Mouse (Mus musculus): ENCODE results near the gene Ptgdr2. TPM values are rescaled to one million over a fixed set of nuclear protein-coding genes. Genes with fewer than 3 reads are reported as not detected.

Gene Ptgdr2
- 0.07 and 0.08 TPM in 2 replicates for polyA plus RNA-seq (2015; fragmentation: Nextera tagmentation; extraction: Ambion mirVana)

DNA sequence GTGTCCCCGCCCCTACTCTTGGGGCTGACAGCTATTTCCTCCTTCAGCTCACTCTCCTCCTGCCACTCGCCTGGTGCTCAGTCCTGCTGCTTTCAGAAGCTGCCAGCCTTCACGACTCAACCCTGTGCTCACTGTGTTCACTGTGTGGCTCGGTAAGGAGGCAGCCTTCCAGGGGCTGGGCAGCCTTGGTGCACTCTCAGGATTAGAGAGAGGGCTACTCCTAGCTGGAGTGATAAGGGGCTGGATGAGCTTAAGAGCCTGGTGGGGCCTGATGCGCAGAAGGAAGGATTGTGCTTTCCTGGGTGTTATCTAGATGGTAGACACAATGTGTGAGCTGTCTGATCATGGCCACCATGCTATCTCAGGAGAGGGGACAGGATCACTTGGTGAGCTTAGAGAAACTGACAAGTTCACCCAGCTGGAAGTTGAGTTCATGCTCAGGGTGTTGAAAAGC, at the start of gene Ptgdr2:
Ptgdr2 (plus strand) TSS at position 51 of the 454 bp plus-strand sequence.
- no peaks in the 10 kb centered on the region for H3K27me3 ChIP-seq
- peaks cover 6% of the 10 kb centered on the region; the same call in 1 of the 2 replicates for H3K36me3 ChIP-seq
- H3K4me3 ChIP-seq (replicated peaks), result no peak within 1 kb of the TSS
- no peak within 1 kb of the TSS for H3K27ac ChIP-seq (replicated peaks)
- H3K9me3 ChIP-seq (replicated peaks), result no peaks in the 10 kb centered on the region
- no peak within 1 kb of the TSS for H3K4me2 ChIP-seq (replicated peaks)
- peaks cover 13% of the 10 kb centered on the region for H3K4me1 ChIP-seq
- no peak for ATAC-seq (ENCODE audit: insufficient number of reproducible peaks, low FRiP score, low TSS enrichment, low read depth)
- WGBS, result 52% methylated on average over 5 of the region's 5 CpGs
- H3K9ac ChIP-seq, result no peak within 1 kb of the TSS

DNA sequence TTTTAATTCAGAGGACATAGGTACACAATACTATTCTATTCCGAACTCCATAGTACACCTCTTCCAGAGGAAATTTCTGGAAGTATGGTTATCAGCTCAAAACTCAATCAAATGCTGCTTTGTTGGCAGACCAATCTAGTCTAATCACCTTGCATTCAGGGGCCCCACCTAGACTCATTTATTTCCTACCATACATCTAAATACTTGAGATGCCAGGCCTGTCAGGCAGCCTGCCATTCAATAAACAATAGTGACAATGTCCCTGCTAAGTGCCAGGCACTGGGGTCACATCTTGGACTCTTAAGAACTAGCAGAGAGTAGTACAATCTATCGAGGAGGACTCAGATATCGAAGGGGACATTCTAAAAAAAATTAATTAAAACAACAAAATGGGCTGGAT, 44.8 kb upstream of the Ptgdr2 start:
- H3K27me3 ChIP-seq, result no peaks in the 10 kb centered on the region
- H3K4me1 ChIP-seq, result peaks cover 12% of the 10 kb centered on the region
- H3K4me2 ChIP-seq (replicated peaks), result no peak overlapping the region
- no peak overlapping the region for H3K4me3 ChIP-seq (replicated peaks)
- no peaks in the 10 kb centered on the region; the same call in 1 of the 2 replicates for H3K36me3 ChIP-seq
- H3K9ac ChIP-seq, result no peak overlapping the region
- H3K27ac ChIP-seq (replicated peaks), result no peak overlapping the region
- 90% methylated on average over 3 of the region's 3 CpGs for WGBS
- no peak for ATAC-seq (ENCODE audit: insufficient number of reproducible peaks, low FRiP score, low TSS enrichment, low read depth)
- no peaks in the 10 kb centered on the region for H3K9me3 ChIP-seq (replicated peaks)

DNA sequence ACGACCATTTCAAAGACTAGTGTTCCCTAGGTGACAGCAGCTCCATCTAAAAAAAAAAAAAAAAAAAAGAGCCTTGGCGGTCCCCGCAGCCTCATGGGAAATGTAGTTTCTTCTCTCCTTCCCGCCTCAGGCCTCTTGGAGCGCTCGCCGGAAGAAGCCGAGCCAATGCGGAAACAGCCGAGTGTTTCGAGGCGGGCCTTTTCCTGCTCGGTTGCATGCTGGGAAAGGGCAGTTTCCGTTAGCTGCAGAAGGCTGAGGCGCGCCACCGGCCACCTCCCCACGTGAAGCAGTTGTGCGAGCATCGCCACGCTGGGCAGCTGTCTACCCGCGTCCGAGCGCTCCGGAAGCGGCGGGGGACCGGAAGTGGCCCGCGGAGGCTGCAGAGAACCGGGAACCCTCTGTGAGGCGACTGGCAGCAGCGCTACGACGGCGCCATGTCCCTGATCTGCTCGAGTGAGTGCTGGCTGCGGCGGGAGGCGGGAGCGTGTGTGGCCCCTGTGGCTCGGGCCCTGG, 41.9 kb upstream of the Ptgdr2 start, which contains the start of gene Prpf19:
Prpf19 (plus strand) TSS at position 216 of the 513 bp plus-strand sequence.
- peak within 1 kb of the TSS; percentile 66 for H3K4me2 ChIP-seq (replicated peaks)
- H3K27me3 ChIP-seq, result no peaks in the 10 kb centered on the region
- H3K9me3 ChIP-seq (replicated peaks), result no peaks in the 10 kb centered on the region
- peak within 1 kb of the TSS; percentile 95 for H3K27ac ChIP-seq (replicated peaks)
- peaks cover 12% of the 10 kb centered on the region for H3K4me1 ChIP-seq
- WGBS, result under 1% methylated on average over 43 of the region's 43 CpGs
- ATAC-seq (ENCODE audit: insufficient number of reproducible peaks, low FRiP score, low TSS enrichment, low read depth), result peak; percentile 93
- peak within 1 kb of the TSS; percentile 90 for H3K9ac ChIP-seq
- peaks cover 24% of the 10 kb centered on the region for H3K36me3 ChIP-seq
- H3K4me3 ChIP-seq (replicated peaks), result peak within 1 kb of the TSS; percentile 95

DNA sequence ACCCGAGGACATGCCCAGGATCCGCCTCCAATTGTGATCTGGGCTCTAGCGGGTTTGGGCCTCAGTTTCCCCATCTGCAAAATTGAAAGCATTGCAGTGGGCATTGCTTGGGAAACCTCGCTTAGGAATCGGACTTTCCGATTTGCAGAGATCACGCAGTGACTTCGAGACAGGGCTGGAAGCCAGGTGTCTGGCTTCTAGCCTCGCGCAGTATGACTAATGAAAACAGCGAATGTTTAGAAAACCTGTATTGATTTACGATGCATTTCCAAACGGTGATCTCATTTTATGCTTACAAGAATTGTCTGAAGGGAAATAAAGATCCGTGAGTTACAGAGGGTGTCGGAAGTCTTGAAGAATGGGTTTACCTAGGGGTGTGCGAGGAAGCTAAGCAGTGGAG, 41.3 kb upstream of the Ptgdr2 start:
- H3K27me3 ChIP-seq, result no peaks in the 10 kb centered on the region
- H3K4me2 ChIP-seq (replicated peaks), result peak overlapping the region; percentile 66
- peaks cover 12% of the 10 kb centered on the region for H3K4me1 ChIP-seq
- H3K9me3 ChIP-seq (replicated peaks), result no peaks in the 10 kb centered on the region
- H3K27ac ChIP-seq (replicated peaks), result peak overlapping the region; percentile 95
- 1% methylated on average over 16 of the region's 16 CpGs for WGBS
- H3K4me3 ChIP-seq (replicated peaks), result peak overlapping the region; percentile 95
- H3K36me3 ChIP-seq, result peaks cover 30% of the 10 kb centered on the region
- no peak for ATAC-seq (ENCODE audit: insufficient number of reproducible peaks, low FRiP score, low TSS enrichment, low read depth)
- H3K9ac ChIP-seq, result peak overlapping the region; percentile 90

DNA sequence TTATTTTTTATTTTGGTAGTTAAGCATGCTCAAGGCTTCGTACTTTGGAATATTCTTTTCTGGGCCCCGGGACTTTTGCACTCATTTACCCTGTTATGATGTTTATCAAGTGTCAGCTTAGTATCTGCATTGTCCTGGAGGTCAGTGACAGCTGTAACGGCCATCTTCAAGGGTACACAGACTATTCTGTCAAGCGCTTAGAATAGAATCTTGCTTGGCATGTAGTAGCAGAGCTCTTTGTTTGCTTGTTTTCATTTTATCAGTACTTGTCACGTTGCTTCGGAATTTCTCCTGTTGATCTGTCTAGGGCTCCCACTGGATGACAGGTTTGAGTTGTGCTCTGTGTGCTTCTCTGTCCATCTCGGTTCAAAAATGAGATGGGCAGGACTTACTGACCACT, 40.1 kb upstream of the Ptgdr2 start:
- peak overlapping the region; percentile 95; the same call in 1 of the 2 replicates for H3K4me3 ChIP-seq (replicated peaks)
- peaks cover 12% of the 10 kb centered on the region for H3K4me1 ChIP-seq
- 82% methylated on average over 7 of the region's 7 CpGs for WGBS
- no peaks in the 10 kb centered on the region for H3K27me3 ChIP-seq
- peaks cover 41% of the 10 kb centered on the region for H3K36me3 ChIP-seq
- peak overlapping the region; percentile 66; the same call in 1 of the 2 replicates for H3K4me2 ChIP-seq (replicated peaks)
- H3K9ac ChIP-seq, result peak overlapping the region; percentile 90; the same call in 1 of the 2 replicates
- no peak overlapping the region for H3K27ac ChIP-seq (replicated peaks)
- H3K9me3 ChIP-seq (replicated peaks), result no peaks in the 10 kb centered on the region
- ATAC-seq (ENCODE audit: insufficient number of reproducible peaks, low FRiP score, low TSS enrichment, low read depth), result no peak

DNA sequence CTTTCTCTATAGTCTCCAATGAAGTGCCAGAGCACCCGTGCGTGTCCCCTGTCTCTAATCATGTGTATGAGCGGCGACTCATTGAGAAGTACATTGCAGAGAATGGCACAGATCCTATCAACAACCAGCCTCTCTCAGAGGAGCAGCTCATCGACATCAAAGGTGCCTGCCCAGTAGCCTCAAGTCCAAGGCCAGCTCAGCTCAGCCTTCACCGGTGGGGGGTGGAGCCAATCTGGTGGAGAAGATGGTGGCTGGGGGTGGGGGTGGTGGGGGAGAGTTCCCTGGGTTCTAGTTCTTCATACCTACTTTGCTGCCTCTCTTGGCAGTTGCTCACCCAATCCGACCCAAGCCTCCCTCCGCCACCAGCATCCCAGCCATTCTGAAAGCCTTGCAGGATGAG, 39.5 kb upstream of the Ptgdr2 start:
- no peak overlapping the region for H3K4me3 ChIP-seq (replicated peaks)
- peaks cover 12% of the 10 kb centered on the region for H3K4me1 ChIP-seq
- H3K27ac ChIP-seq (replicated peaks), result no peak overlapping the region
- no peak overlapping the region for H3K4me2 ChIP-seq (replicated peaks)
- ATAC-seq (ENCODE audit: insufficient number of reproducible peaks, low FRiP score, low TSS enrichment, low read depth), result no peak
- WGBS, result 82% methylated on average over 8 of the region's 8 CpGs
- H3K27me3 ChIP-seq, result no peaks in the 10 kb centered on the region
- no peak overlapping the region for H3K9ac ChIP-seq
- no peaks in the 10 kb centered on the region for H3K9me3 ChIP-seq (replicated peaks)
- peaks cover 48% of the 10 kb centered on the region for H3K36me3 ChIP-seq

DNA sequence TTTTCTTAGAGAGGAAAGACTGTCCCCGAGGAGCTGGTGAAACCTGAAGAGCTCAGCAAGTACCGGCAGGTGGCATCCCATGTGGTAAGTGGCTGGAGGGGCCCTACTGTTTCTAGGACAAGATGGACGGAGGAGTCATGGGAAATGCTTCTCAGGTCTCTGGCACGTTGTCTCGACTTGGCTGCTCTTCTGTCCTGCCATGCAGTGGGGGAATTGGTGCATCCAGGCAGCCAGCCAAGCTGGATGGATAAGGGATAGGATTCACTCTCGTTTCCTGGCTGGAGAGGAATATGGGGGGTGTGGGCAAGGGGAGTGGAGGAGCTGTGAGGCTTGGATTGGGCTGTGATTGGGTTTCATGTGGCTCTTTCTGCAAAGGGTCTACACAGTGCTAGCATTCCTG, 36.6 kb upstream of the Ptgdr2 start:
- H3K9me3 ChIP-seq (replicated peaks), result no peaks in the 10 kb centered on the region
- H3K27ac ChIP-seq (replicated peaks), result no peak overlapping the region
- no peak overlapping the region for H3K4me3 ChIP-seq (replicated peaks)
- H3K27me3 ChIP-seq, result no peaks in the 10 kb centered on the region
- H3K9ac ChIP-seq, result no peak overlapping the region
- peaks cover 75% of the 10 kb centered on the region for H3K36me3 ChIP-seq
- peaks cover 18% of the 10 kb centered on the region for H3K4me1 ChIP-seq
- no peak for ATAC-seq (ENCODE audit: insufficient number of reproducible peaks, low FRiP score, low TSS enrichment, low read depth)
- 76% methylated on average over 6 of the region's 6 CpGs for WGBS
- H3K4me2 ChIP-seq (replicated peaks), result no peak overlapping the region

DNA sequence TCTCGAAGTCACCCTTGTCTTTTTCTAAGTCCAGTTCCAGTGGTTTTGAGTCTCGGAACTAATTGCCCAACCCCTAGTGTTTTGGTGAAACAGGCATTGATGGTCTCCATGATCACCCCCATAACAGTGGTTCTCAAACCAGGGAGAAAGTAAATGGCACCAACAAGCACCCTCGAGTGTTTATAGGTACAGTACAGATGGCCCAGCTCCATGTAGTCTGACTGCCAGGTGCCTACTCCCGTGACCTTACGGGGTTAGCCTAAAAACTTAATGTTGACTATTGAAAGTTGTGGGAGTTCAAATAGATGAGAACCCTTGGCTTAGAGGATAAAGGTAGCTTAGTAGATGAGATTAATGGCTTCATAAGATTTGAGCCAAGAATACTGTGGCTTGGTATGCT, 35.9 kb upstream of the Ptgdr2 start:
- H3K36me3 ChIP-seq, result peaks cover 82% of the 10 kb centered on the region
- peaks cover 16% of the 10 kb centered on the region for H3K4me1 ChIP-seq
- H3K9me3 ChIP-seq (replicated peaks), result no peaks in the 10 kb centered on the region
- 94% methylated on average over 5 of the region's 5 CpGs for WGBS
- H3K9ac ChIP-seq, result no peak overlapping the region
- no peak for ATAC-seq (ENCODE audit: insufficient number of reproducible peaks, low FRiP score, low TSS enrichment, low read depth)
- H3K27ac ChIP-seq (replicated peaks), result no peak overlapping the region
- no peaks in the 10 kb centered on the region for H3K27me3 ChIP-seq
- no peak overlapping the region for H3K4me2 ChIP-seq (replicated peaks)
- no peak overlapping the region for H3K4me3 ChIP-seq (replicated peaks)

DNA sequence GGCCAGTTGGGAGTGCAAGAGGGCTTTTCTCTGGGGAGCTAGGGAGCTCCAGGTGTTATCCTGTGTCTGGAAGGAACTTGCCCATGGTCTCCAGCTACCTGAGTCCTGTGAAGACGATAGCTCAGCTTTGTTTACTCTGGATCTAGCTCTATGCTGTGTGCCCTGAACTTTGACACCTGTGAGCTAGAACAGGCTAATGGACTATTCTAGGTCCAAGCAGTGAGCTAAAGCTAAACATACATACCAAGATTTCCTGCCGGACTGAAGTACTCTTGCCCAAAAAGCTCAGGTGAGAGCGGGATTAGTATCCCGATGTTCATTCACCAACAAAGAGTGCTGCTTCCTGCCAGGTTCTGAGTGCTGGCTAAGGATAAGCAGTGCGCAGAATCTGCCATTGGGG, 32.4 kb upstream of the Ptgdr2 start:
- Histone ChIP-seq H3K9ac (no peak overlapping the region), H3K36me3 (peaks cover 78% of the 10 kb centered on the region), H3K9me3 (replicated peaks) (no peaks in the 10 kb centered on the region), H3K27ac (replicated peaks) (no peak overlapping the region), H3K4me1 (peaks cover 17% of the 10 kb centered on the region), H3K4me3 (replicated peaks) (no peak overlapping the region), H3K4me2 (replicated peaks) (no peak overlapping the region), H3K27me3 (no peaks in the 10 kb centered on the region)
- ATAC-seq (ENCODE audit: insufficient number of reproducible peaks, low FRiP score, low TSS enrichment, low read depth), result no peak
- 91% methylated on average over 5 of the region's 5 CpGs for WGBS

DNA sequence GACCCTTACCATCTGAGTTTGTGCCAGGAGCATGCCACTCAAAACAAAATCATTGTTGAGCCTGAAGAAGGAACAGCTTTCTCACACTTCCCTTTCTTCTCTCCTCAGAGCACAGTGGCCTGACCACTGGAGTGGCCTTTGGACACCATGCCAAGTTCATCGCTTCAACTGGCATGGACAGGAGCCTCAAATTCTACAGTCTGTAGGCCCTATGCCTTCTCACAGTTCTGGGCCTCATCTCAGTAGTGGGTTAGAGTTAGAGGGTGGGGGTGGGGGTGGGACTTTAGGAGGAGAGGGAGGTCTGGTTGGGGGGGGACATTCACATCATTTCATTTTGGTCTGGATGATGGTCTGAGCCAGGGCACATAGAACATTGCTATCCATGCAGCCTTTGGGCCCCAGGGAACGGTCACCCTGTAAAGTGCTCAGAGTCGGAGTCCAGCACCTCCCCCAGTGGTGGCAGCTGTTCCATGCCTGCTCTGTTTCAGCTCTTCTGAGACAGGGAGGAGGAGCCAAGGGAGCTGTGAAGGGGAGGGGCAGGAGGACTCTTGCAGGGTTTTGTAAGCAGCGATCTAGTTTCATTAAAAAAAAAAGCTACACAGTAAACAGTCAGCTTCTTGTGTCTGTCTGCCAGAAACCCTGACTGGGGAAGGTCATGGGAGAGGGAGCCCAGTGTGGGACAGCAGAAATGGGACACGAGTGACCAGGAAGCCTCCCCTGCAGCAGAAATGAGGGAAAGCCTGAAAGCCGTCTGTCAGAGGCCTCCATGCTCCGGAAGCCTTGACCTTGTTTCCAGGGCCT, 31.8 kb upstream of the Ptgdr2 start:
- Histone ChIP-seq H3K27ac (replicated peaks) (peak overlapping the region; percentile 73), H3K4me2 (replicated peaks) (no peak overlapping the region), H3K4me3 (replicated peaks) (no peak overlapping the region), H3K9ac (no peak overlapping the region), H3K36me3 (peaks cover 72% of the 10 kb centered on the region), H3K4me1 (peaks cover 20% of the 10 kb centered on the region), H3K9me3 (replicated peaks) (no peaks in the 10 kb centered on the region), H3K27me3 (no peaks in the 10 kb centered on the region)
- WGBS, result 54% methylated on average over 7 of the region's 7 CpGs
- ATAC-seq (ENCODE audit: insufficient number of reproducible peaks, low FRiP score, low TSS enrichment, low read depth), result peak; percentile 49; the same call in 1 of the 2 replicates

DNA sequence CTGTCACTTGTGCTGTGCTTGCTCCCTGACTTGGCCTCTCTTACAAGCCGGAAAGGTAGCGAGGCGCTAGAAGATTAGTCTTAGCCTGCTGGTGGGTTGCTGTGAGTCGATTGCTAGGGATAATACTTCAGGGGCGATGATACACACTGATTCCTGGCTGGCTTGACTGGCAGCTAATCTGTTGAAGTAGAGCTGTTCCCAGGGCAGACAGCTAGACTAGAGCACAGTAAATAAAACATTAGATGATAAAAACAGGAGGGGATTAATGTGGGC, 31.3 kb upstream of the Ptgdr2 start:
- Histone ChIP-seq H3K36me3 (peaks cover 66% of the 10 kb centered on the region), H3K4me3 (replicated peaks) (no peak overlapping the region), H3K4me1 (peaks cover 20% of the 10 kb centered on the region), H3K4me2 (replicated peaks) (no peak overlapping the region), H3K27me3 (no peaks in the 10 kb centered on the region), H3K9me3 (replicated peaks) (no peaks in the 10 kb centered on the region), H3K9ac (no peak overlapping the region), H3K27ac (replicated peaks) (peak overlapping the region; percentile 73)
- no peak for ATAC-seq (ENCODE audit: insufficient number of reproducible peaks, low FRiP score, low TSS enrichment, low read depth)
- 81% methylated on average over 5 of the region's 5 CpGs for WGBS
